Mouse (Mus musculus) G1E (cell line): ENCODE results near the gene Ipo11. TPM values are rescaled to one million over a fixed set of nuclear protein-coding genes. Genes with fewer than 3 reads are reported as not detected.

Experiments used
- ATAC-seq: 2 replicates; pipeline ENCODE4 v1.8.0; 2016; ENCODE audit warnings: mild to moderate bottlenecking; ENCODE audit not compliant: insufficient number of reproducible peaks, poor library complexity, low FRiP score, severe bottlenecking; ENCODE audit errors: extremely low read depth
- DNase-seq: peaks from one replicate; pipeline ENCODE4 v3.0.0; 2012; ENCODE audit warnings: low spot score
- H3K27me3 ChIP-seq: 2 replicates; pipeline ENCODE4 v1.6.1; 2012; ENCODE audit warnings: mild to moderate bottlenecking, low read length, inconsistent platforms; ENCODE audit not compliant: insufficient read depth
- H3K36me3 ChIP-seq: replicated peaks from 2 replicates; pipeline ENCODE3; 2012; ENCODE audit warnings: mild to moderate bottlenecking, inconsistent platforms
- H3K4me1 ChIP-seq: 2 replicates; pipeline ENCODE4 v1.6.1; 2012; ENCODE audit warnings: low read depth, low read length, inconsistent platforms, mixed read lengths; ENCODE audit not compliant: insufficient read depth
- H3K4me3 ChIP-seq: 2 replicates; pipeline ENCODE4 v1.5.1; 2012; ENCODE audit warnings: low read depth, mild to moderate bottlenecking, inconsistent platforms, low read length, moderate library complexity, mixed read lengths
- H3K9me3 ChIP-seq: replicated peaks from 2 replicates; pipeline ENCODE4 v1.6.1; 2012; ENCODE audit warnings: inconsistent platforms
- CTCF ChIP-seq: IDR thresholded peaks from 2 replicates; pipeline ENCODE4 v1.5.1; 2012; ENCODE audit warnings: low read depth, low read length, inconsistent platforms, mixed read lengths
- GATA1 ChIP-seq: IDR thresholded peaks from 2 replicates; pipeline ENCODE4 v1.6.1; 2012; ENCODE audit warnings: borderline replicate concordance, low read length, inconsistent platforms, mixed read lengths
- GATA2 ChIP-seq: IDR thresholded peaks from 2 replicates; pipeline ENCODE4 v1.6.1; 2012; ENCODE audit warnings: low read depth, low read length, inconsistent platforms, borderline replicate concordance
- POLR2AphosphoS5 ChIP-seq: IDR thresholded peaks from 2 replicates; pipeline ENCODE4 v1.6.1; 2012; ENCODE audit warnings: low read depth, low read length, inconsistent platforms; ENCODE audit not compliant: insufficient replicate concordance
- TAL1 ChIP-seq: conservative IDR thresholded peaks from 2 replicates; pipeline ENCODE4 v1.6.1; 2012; ENCODE audit warnings: low read depth, low read length, inconsistent platforms, mixed read lengths
- polyA plus RNA-seq: library from polyadenylated mRNA; stranded (reverse); fragments of >175 nt; gene quantifications from 2 replicates; pipeline ENCODE4 v1.2.3, GENCODE M21; 2012
- total RNA-seq, 2 experiments: library from RNA; stranded (forward) in 1 of 2; stranded (reverse) in 1 of 2; fragments of 200-1000 nt in 1 of 2; fragments of >200 nt in 1 of 2; fragmentation: Nextera tagmentation in 1 of 2; gene quantifications; 2 replicates each; pipeline ENCODE4 v1.2.3; 2014 to 2017

Ipo11 gene
- total and polyA plus RNA-seq, 3 experiments: 10.5 to 85.9 (median 49.8) TPM

- TF ChIP-seq CTCF: no peak
- no peak for TF ChIP-seq GATA2
- TF ChIP-seq POLR2AphosphoS5: no peak
- TF ChIP-seq TAL1: no peak
- no peak for TF ChIP-seq GATA1
- Histone ChIP-seq H3K4me3 (no peak overlapping the region), H3K4me1 (no peaks in the 10 kb centered on the region), H3K27me3 (no peaks in the 10 kb centered on the region), H3K36me3 (peaks cover 61% of the 10 kb centered on the region), H3K9me3 (no peaks in the 10 kb centered on the region)
- DNase-seq (no peak), ATAC-seq (no peak)
Observed at GRCm38 (mm10) chr13:106805146-106805545, 131.6 kb downstream of the Ipo11 start.

- H3K9me3 ChIP-seq: no peaks in the 10 kb centered on the region
- H3K4me3 ChIP-seq: no peak overlapping the region
- TF ChIP-seq POLR2AphosphoS5 (no peak), TAL1 (no peak), GATA2 (no peak)
- H3K36me3 ChIP-seq: peaks cover 52% of the 10 kb centered on the region
- no peak for ATAC-seq
- H3K4me1 ChIP-seq: no peaks in the 10 kb centered on the region
- H3K27me3 ChIP-seq: no peaks in the 10 kb centered on the region
- DNase-seq: no peak
Observed at GRCm38 (mm10) chr13:106798026-106798425, 138.7 kb downstream of the Ipo11 start.

GRCm38 (mm10) chr13:106788817-106789216, 147.9 kb downstream of the Ipo11 start:
- H3K9me3 ChIP-seq: no peaks in the 10 kb centered on the region
- no peak for TF ChIP-seq GATA1
- TF ChIP-seq POLR2AphosphoS5: no peak
- no peak for TF ChIP-seq GATA2
- no peak for DNase-seq

GRCm38 (mm10) chr13:106768807-106769206, 168.0 kb downstream of the Ipo11 start:
- no peaks in the 10 kb centered on the region for H3K4me1 ChIP-seq
- no peak overlapping the region for H3K4me3 ChIP-seq
- DNase-seq: no peak
- no peaks in the 10 kb centered on the region for H3K9me3 ChIP-seq
- TF ChIP-seq CTCF: no peak
- no peak for TF ChIP-seq POLR2AphosphoS5
- no peak for TF ChIP-seq GATA2
- no peak for TF ChIP-seq GATA1
- TF ChIP-seq TAL1: no peak
- no peaks in the 10 kb centered on the region for H3K36me3 ChIP-seq
- ATAC-seq: no peak
- peaks cover 14% of the 10 kb centered on the region; the same call in 1 of the 2 replicates for H3K27me3 ChIP-seq

More at GRCm38 (mm10) chr13:106788817-106789216, 147.9 kb downstream of the Ipo11 start:
- Histone ChIP-seq H3K27me3 (no peaks in the 10 kb centered on the region), H3K4me1 (no peaks in the 10 kb centered on the region), H3K36me3 (peaks cover 10% of the 10 kb centered on the region), H3K4me3 (no peak overlapping the region)
- no peak for ATAC-seq

GRCm38 (mm10) chr13:106762611-106763010, 174.1 kb downstream of the Ipo11 start:
- ATAC-seq (no peak), DNase-seq (no peak)
- Histone ChIP-seq H3K36me3 (no peaks in the 10 kb centered on the region), H3K27me3 (peaks cover 18% of the 10 kb centered on the region), H3K9me3 (no peaks in the 10 kb centered on the region), H3K4me1 (no peaks in the 10 kb centered on the region), H3K4me3 (no peak overlapping the region)
- TF ChIP-seq GATA1 (no peak), CTCF (no peak), GATA2 (no peak), TAL1 (no peak), POLR2AphosphoS5 (no peak)

GRCm38 (mm10) chr13:106761661-106762060, 175.1 kb downstream of the Ipo11 start:
- no peak for TF ChIP-seq GATA1
- no peak for TF ChIP-seq CTCF
- TF ChIP-seq TAL1: no peak
- TF ChIP-seq POLR2AphosphoS5: no peak
- TF ChIP-seq GATA2: no peak
- H3K9me3 ChIP-seq: no peaks in the 10 kb centered on the region
- H3K27me3 ChIP-seq: peaks cover 18% of the 10 kb centered on the region
- no peak overlapping the region for H3K4me3 ChIP-seq
- DNase-seq: no peak
- H3K36me3 ChIP-seq: no peaks in the 10 kb centered on the region
- no peaks in the 10 kb centered on the region for H3K4me1 ChIP-seq
- ATAC-seq: no peak
